Comparison of ENCODE assay signal across 28 mouse cellular contexts in the genomic region with DNA sequence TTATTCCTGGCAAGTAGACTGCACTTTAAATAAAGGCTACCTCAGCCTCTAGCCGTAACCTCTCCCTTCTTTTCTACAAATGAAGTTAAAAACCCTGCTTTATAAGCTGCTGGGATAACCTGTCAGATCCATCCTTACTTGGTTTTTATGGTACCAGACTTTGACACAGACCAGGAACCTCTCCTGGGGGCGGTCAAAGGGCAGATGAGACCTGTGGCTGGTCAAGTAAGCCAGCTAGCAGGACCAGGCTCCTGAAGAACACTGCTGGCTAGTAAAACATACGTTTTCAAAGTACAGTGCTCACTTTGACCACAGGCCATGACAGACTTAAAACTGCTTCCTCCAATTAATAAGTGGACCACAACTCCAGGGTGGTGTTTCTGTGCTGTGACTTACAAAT. TPM values are rescaled to one million over a fixed set of nuclear protein-coding genes. Genes with fewer than 3 reads are reported as not detected.
A peak's percentile ranks its signal among the peaks of the same experiment; 100 is the strongest.
DNase-seq lines count a peak whose midpoint lies in the region; ATAC-seq and TF ChIP-seq lines count a peak whose summit lies in the region.
"Had no signal": no experiment of that assay in that cellular context is flagged by ENCODE, and none has a peak within 500 bp of the region (broad histone marks: within the 10 kb centered on the region; RNA-seq: fewer than 3 reads in every experiment).

No protein-coding gene starts in this region.

- H3K36me3 ChIP-seq in kidney, embryonic 15.5 days: peaks cover 98% of the 10 kb centered on the region
- H3K36me3 ChIP-seq in MEL (ENCODE audit: control insufficient read depth in 1 of 2, insufficient read depth in 2 of 2, low read length in 2 of 2): peaks cover 0 to 25% of the 10 kb centered on the region in 2 experiments; a peak in 2 of 4 replicates

- no peaks in the 10 kb centered on the region for H3K4me1 ChIP-seq in kidney, embryonic 15.5 days
- H3K4me1 ChIP-seq in MEL (ENCODE audit: control insufficient read depth in 1 of 2, insufficient read depth in 2 of 2, low read length in 2 of 2): no peaks in the 10 kb centered on the region
- H3K4me1 ChIP-seq: embryonic facial prominence, embryonic 13.5 days; embryonic facial prominence, embryonic 15.5 days; forebrain, embryonic 10.5 days; forebrain, embryonic 12.5 days had no signal

- no peaks in the 10 kb centered on the region for H3K9me3 ChIP-seq in kidney, embryonic 15.5 days (replicated peaks)
- no peaks in the 10 kb centered on the region for H3K9me3 ChIP-seq in MEL (replicated peaks; ENCODE audit: insufficient read depth, low read length)
- H3K9me3 ChIP-seq: embryonic facial prominence, embryonic 13.5 days; embryonic facial prominence, embryonic 15.5 days; forebrain, embryonic 10.5 days; forebrain, embryonic 12.5 days; G1E had no signal

- TF ChIP-seq CTCF in MEL (IDR thresholded peaks at IDR 0.05 in 2 of 3, conservative IDR thresholded peaks at IDR 0.05 in 1 of 3; ENCODE audit: control insufficient read depth in 1 of 3, insufficient read depth in 1 of 3, low read depth in 2 of 3, low read length in 3 of 3, poor library complexity in 1 of 3, severe bottlenecking in 1 of 3): no peak

- peak; percentile 33 for DNase-seq in kidney, adult 11 months
- DNase-seq in kidney, adult 18-20 months: no peak
- DNase-seq in kidney, adult 9 months: peak; percentile 56
- DNase-seq in kidney, postnatal 25 days: peak; percentile 41 to 63
- no peak for DNase-seq in kidney, postnatal 4 days
- DNase-seq in MEL (ENCODE audit: low read depth, low spot score): no peak
- DNase-seq: adrenal gland, adult 2 months; adrenal gland, postnatal 10 days; adrenal gland, postnatal 25 days; B cell, adult 2 months; cerebellum, adult 11 months; cerebellum, adult 18-20 months; cerebellum, adult 8-10 months; cerebellum, adult 9-11 months; cerebellum, postnatal 14 days; cerebellum, postnatal 36 days; embryo, embryonic 11 days had no signal

- no peak overlapping the region for H3K4me3 ChIP-seq in kidney, embryonic 15.5 days (replicated peaks)
- no peak overlapping the region for H3K4me3 ChIP-seq in MEL (ENCODE audit: control insufficient read depth in 1 of 2, insufficient read depth in 1 of 2, low read depth in 2 of 2, low read length in 2 of 2)
- H3K4me3 ChIP-seq: embryonic facial prominence, embryonic 13.5 days; embryonic facial prominence, embryonic 15.5 days; erythroblast, embryonic 14.5 days; forebrain, embryonic 10.5 days; forebrain, embryonic 12.5 days had no signal

- no peak for TF ChIP-seq EP300 in MEL (IDR thresholded peaks at IDR 0.05; ENCODE audit: low read depth in 1 of 2, low read length in 2 of 2)

- no peak for TF ChIP-seq RAD21 in MEL (IDR thresholded peaks at IDR 0.05; ENCODE audit: low read depth, low read length)

- no peak overlapping the region for H3K4me2 ChIP-seq in kidney, embryonic 15.5 days
- H3K4me2 ChIP-seq: embryonic facial prominence, embryonic 13.5 days; embryonic facial prominence, embryonic 15.5 days; forebrain, embryonic 12.5 days had no signal

- no peak overlapping the region for H3K9ac ChIP-seq in kidney, embryonic 15.5 days
- H3K9ac ChIP-seq in MEL (ENCODE audit: control insufficient read depth, low read depth, low read length, poor library complexity, severe bottlenecking): no peak overlapping the region
- H3K9ac ChIP-seq: embryonic facial prominence, embryonic 13.5 days; embryonic facial prominence, embryonic 15.5 days; forebrain, embryonic 12.5 days had no signal

- H3K27me3 ChIP-seq in kidney, embryonic 15.5 days: no peaks in the 10 kb centered on the region
- no peaks in the 10 kb centered on the region for H3K27me3 ChIP-seq in MEL (ENCODE audit: control insufficient read depth in 1 of 2, insufficient read depth in 2 of 2, low read length in 2 of 2)
- H3K27me3 ChIP-seq: CH12.LX; embryonic facial prominence, embryonic 13.5 days; embryonic facial prominence, embryonic 15.5 days; forebrain, embryonic 12.5 days had no signal

- TF ChIP-seq POLR2A in MEL (IDR thresholded peaks at IDR 0.05; ENCODE audit: control insufficient read depth in 1 of 2, insufficient read depth in 1 of 2, low read depth in 1 of 2, low read length in 2 of 2, poor library complexity in 1 of 2): no peak

- 79% methylated on average over 3 of the region's 3 CpGs for WGBS in kidney, embryonic 15.5 days

- no peak for ATAC-seq in kidney, embryonic 15.5 days (replicated peaks; ENCODE audit: low FRiP score)
- ATAC-seq: CD4-positive, CD25-positive, alpha-beta regulatory T cell, adult 4 months; forebrain, embryonic 14.5 days had no signal

- H3K79me2 ChIP-seq in MEL (ENCODE audit: control insufficient read depth, insufficient read depth, low read length, poor library complexity): no peaks in the 10 kb centered on the region

- no peak overlapping the region for H3K27ac ChIP-seq in kidney, embryonic 15.5 days
- no peak overlapping the region for H3K27ac ChIP-seq in MEL (ENCODE audit: control insufficient read depth, low read depth, low read length)
- H3K27ac ChIP-seq: embryonic facial prominence, embryonic 13.5 days; embryonic facial prominence, embryonic 15.5 days; forebrain, embryonic 10.5 days; forebrain, embryonic 12.5 days had no signal

TF ChIP-seq in MEL, 35 proteins besides CTCF, POLR2A, EP300 and RAD21:
- TF ChIP-seq MAZ (IDR thresholded peaks at IDR 0.05; ENCODE audit: low read depth, low read length): no peak
- no peak for TF ChIP-seq KAT2A (conservative IDR thresholded peaks at IDR 0.05; ENCODE audit: low read depth, low read length)
- TF ChIP-seq SMC3 (IDR thresholded peaks at IDR 0.05; ENCODE audit: low read depth, low read length): no peak
- no peak for TF ChIP-seq MAFK (IDR thresholded peaks at IDR 0.05; ENCODE audit: borderline replicate concordance, low read depth, low read length)
- TF ChIP-seq ELF1 (IDR thresholded peaks at IDR 0.05; ENCODE audit: low read depth, low read length): no peak
- TF ChIP-seq POLR2AphosphoS2 (IDR thresholded peaks at IDR 0.05; ENCODE audit: low read length): peak; percentile 44; the same call in 1 of the 2 replicates
- TF ChIP-seq TBP (IDR thresholded peaks at IDR 0.05; ENCODE audit: low read depth, low read length): no peak

RNA-seq across cellular contexts. Expression of gene Dnaja4, which starts 17.1 kb away (rescaled TPM):
- polyA plus RNA-seq in kidney, embryonic 15.5 days (2015; fragmentation: Nextera tagmentation; extraction: Ambion mirVana): 3.6 and 4.4 TPM in 2 replicates
- total RNA-seq in MEL (2012; rRNA removed): 7.5 and 10.9 TPM in 2 replicates
- 10 to 100 TPM in 1 of 2 experiments, not detected in 1; 13.0 TPM for polyA plus RNA-seq in MEL (2012; ENCODE audit: insufficient read depth in 1 of 2, insufficient read length in 2 of 2, low read depth in 1 of 2, low replicate concordance in 2 of 2, missing spikeins in 1 of 2)
- polyA plus RNA-seq: G1E had no signal

RNA-seq across cellular contexts. Expression of gene Wdr61, which starts 18.5 kb away (rescaled TPM):
- polyA plus RNA-seq in kidney, embryonic 15.5 days (2015; fragmentation: Nextera tagmentation; extraction: Ambion mirVana): 151 and 160 TPM in 2 replicates
- total RNA-seq in MEL (2012; rRNA removed): 209 and 217 TPM in 2 replicates
- polyA plus RNA-seq in MEL (2012; ENCODE audit: insufficient read depth in 1 of 2, insufficient read length in 2 of 2, low read depth in 1 of 2, low replicate concordance in 2 of 2, missing spikeins in 1 of 2): 100 to 1,000 TPM in 1 of 2 experiments, not detected in 1; 182 TPM

RNA-seq across cellular contexts. Expression of gene Crabp1, which starts 48.8 kb away (rescaled TPM):
- 78.1 and 79.9 TPM in 2 replicates for polyA plus RNA-seq in kidney, embryonic 15.5 days (2015; fragmentation: Nextera tagmentation; extraction: Ambion mirVana)
- total RNA-seq in MEL (2012; rRNA removed): not detected in 2 replicates
- polyA plus RNA-seq in MEL (2012; ENCODE audit: insufficient read depth in 1 of 2, insufficient read length in 2 of 2, low read depth in 1 of 2, low replicate concordance in 2 of 2, missing spikeins in 1 of 2): not detected
- total RNA-seq: CH12.LX; common myeloid progenitor, adult 5-6 weeks; G1E had no signal
- polyA plus RNA-seq: CD4-positive, CD25-positive, alpha-beta regulatory T cell, adult 4 months; erythroblast, embryonic 14.5 days; G1E had no signal

RNA-seq across cellular contexts. Expression of gene Acsbg1, which starts 54.1 kb away (rescaled TPM):
- 2.1 and 4.6 TPM in 2 replicates for polyA plus RNA-seq in kidney, embryonic 15.5 days (2015; fragmentation: Nextera tagmentation; extraction: Ambion mirVana)
- total RNA-seq in MEL (2012; rRNA removed): 8.3 and 11.9 TPM in 2 replicates
- polyA plus RNA-seq in MEL (2012; ENCODE audit: insufficient read depth in 1 of 2, insufficient read length in 2 of 2, low read depth in 1 of 2, low replicate concordance in 2 of 2, missing spikeins in 1 of 2): 1 to 10 TPM in 1 of 2 experiments, not detected in 1; 8.8 TPM
- total RNA-seq: common myeloid progenitor, adult 5-6 weeks had no signal
- polyA plus RNA-seq: erythroblast, embryonic 14.5 days had no signal

Comparison
In these comparisons a context has a peak if more than half of its experiments do, and no peak if none do; other contexts are left out.
1. DNase-seq: peak in kidney, adult 11 months (single experiment), kidney, adult 9 months (single experiment) and kidney, postnatal 25 days (2 of 2); none in kidney, adult 18-20 months (single experiment), kidney, postnatal 4 days (0 of 2) and MEL (single experiment).
2. RNA of gene Crabp1, which starts 48.8 kb away (polyA plus RNA-seq): 78.1 to 79.9 TPM in kidney, embryonic 15.5 days; not detected in MEL; every median in the first group is over 10 times any median in the second.